Mouse (Mus musculus) megakaryocyte, embryonic 14.5 days (primary cell): ENCODE measurements around the gene Esrra. TPM values are rescaled to one million over a fixed set of nuclear protein-coding genes. Genes with fewer than 3 reads are reported as not detected.

Experiments used
- H3K27me3 ChIP-seq: replicated peaks from 2 replicates; pipeline ENCODE3; 2012; ENCODE audit warnings: inconsistent platforms
- H3K36me3 ChIP-seq: replicated peaks from 2 replicates; pipeline ENCODE3; 2012; ENCODE audit warnings: low read length, inconsistent platforms, mixed read lengths
- H3K4me1 ChIP-seq: 2 replicates; pipeline ENCODE4 v1.6.1; 2012; ENCODE audit warnings: inconsistent platforms
- H3K4me3 ChIP-seq: replicated peaks from 2 replicates; pipeline ENCODE3; 2012; ENCODE audit warnings: moderate library complexity, mild to moderate bottlenecking, inconsistent platforms
- H3K9me3 ChIP-seq: 2 replicates; pipeline ENCODE4 v1.6.1; 2012; ENCODE audit warnings: inconsistent platforms
- FLI1 ChIP-seq: IDR thresholded peaks from 2 replicates; pipeline ENCODE4 v1.6.1; 2012; ENCODE audit warnings: low read length, inconsistent platforms, mixed read lengths
- GATA1 ChIP-seq: IDR thresholded peaks from 3 replicates; pipeline ENCODE4 v1.6.1; 2012; ENCODE audit warnings: mixed read lengths, low read length, inconsistent platforms, borderline replicate concordance
- polyA plus RNA-seq: library from polyadenylated mRNA; stranded (reverse); fragments of >175 nt; gene quantifications from 2 replicates; pipeline ENCODE4 v1.2.3, GENCODE M21; 2012; ENCODE audit warnings: low replicate concordance; ENCODE audit not compliant: insufficient read depth

The Esrra gene
- polyA plus RNA-seq = 56.1 and 76.3 TPM in 2 replicates

DNA sequence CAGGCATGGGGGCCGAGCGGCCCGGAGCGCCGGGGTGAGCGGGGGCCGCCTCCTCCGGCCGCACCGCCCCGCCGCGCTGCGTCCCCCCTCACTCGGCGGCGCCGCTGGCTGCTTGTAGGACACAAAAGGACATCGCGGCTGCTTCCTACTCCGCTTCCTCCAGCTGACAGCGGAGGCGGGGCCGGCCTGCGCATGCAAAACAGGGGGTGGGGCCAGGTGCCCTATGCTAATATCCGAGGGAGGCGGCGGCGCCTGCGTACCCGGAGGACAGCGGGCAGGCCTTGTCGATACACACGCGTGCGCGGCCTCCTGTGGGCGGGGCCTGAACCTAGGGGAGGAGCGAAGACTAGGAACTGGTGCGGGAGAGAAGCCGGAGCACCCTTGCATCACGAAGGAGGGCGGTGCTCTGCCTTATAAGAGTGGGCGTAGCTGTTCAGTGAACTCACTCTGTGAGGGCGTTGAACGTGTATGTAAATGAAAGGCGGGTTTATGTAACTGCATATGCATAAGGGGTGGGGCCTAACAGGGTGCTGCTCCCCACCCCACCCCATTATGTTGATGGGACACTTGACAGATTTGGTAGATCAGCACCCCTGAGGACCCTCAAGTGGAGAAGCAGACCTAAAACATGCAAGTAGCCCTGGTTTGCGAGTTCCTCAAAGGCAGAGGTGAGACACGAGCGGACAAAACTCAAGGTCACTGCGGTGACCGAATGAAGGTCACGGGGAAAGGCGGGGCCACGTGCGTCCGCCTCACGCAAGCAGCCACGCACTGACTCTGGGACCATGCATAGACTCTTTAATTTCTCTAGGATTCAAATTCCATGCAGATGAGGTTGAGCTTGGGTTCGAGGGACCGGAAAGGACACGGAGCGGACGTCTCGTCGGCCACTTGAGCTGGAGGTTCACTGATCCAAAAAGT is at the start of gene Esrra:
Gene Esrra, minus strand, starts transcription at position 167 of the 921 bp plus-strand sequence.
- Histone ChIP-seq H3K36me3 (peaks cover 31% of the 10 kb centered on the region), H3K4me3 (peak within 1 kb of the TSS; percentile 96), H3K4me1 (peaks cover 85% of the 10 kb centered on the region), H3K27me3 (peaks cover 24% of the 10 kb centered on the region), H3K9me3 (peaks cover 7% of the 10 kb centered on the region)
- no peak for TF ChIP-seq GATA1
- TF ChIP-seq FLI1 = no peak

DNA sequence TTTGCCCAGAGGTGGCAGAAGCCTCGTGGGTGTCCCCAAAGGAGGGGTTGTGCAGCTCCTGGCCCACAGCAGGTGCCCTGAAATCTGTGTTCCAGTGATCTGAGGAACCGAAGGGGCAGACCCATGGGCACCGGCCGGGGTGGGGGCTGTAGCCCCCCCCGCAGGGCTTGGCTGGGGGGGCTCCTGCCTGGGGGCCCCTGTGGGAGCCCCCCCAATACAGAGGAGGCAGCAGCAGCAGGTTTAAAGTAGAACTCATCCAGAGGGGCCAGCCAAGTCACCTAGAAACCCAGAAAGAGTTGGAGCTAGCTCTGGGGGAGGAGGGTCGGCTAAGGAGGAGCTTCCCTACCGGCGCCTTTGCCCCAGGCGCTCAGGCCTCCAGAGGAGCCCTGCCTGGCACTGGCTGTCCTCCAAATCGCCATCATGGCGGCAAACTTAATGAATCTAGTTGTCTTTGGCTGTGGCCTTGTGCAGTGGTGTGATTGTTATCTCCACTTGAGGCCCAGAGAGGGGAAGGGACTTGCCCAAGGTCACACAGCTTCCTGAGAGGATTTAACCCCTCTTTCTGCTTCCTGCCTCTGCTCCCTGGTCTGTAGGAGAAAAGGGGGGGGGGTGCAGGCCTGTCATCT is 49.0 kb upstream of the Esrra start:
- H3K9me3 ChIP-seq = no peaks in the 10 kb centered on the region
- TF ChIP-seq FLI1 (no peak), GATA1 (no peak)
- H3K36me3 ChIP-seq = peaks cover 17% of the 10 kb centered on the region
- no peaks in the 10 kb centered on the region for H3K27me3 ChIP-seq
- peaks cover 75% of the 10 kb centered on the region for H3K4me1 ChIP-seq
- peak overlapping the region; percentile 99 for H3K4me3 ChIP-seq

DNA sequence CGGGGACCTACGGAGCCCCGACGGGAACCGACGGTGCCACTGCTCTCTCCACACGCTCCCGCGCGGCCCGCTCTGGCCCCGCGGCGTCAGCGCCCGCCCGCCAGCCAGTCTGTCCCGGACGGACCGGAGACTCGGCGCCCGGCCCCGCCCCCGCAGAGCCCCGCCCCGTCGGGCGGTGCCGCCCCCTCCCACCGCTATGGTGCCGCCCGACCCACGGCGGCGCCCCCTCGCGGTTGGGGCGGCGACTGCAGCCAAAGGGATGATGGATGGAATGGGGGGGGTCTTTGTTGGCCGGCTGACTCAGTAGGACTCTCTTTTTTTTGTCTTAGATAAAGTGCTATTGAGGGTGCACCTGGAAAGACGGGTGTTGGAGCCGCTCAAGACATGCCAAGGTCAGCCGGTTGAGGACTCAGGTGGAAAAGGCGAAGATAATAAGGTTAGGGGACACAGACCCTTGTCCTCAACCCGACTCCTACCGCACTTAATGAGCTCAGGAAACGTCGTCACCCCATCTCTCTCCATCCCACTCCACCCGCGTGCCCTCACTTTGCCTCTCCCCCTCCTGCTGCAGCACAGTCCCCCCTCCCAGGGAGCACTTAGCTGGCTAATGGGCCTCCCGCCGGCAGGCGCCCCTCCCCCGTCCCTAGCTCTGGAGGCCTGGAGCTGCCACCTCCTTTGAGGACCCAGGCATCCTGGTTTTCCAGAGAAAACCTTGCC is 48.2 kb upstream of the Esrra start:
- peak overlapping the region; percentile 99 for H3K4me3 ChIP-seq
- TF ChIP-seq GATA1 (no peak), FLI1 (no peak)
- no peaks in the 10 kb centered on the region for H3K27me3 ChIP-seq
- no peaks in the 10 kb centered on the region for H3K9me3 ChIP-seq
- H3K36me3 ChIP-seq = peaks cover 25% of the 10 kb centered on the region
- H3K4me1 ChIP-seq = peaks cover 74% of the 10 kb centered on the region

DNA sequence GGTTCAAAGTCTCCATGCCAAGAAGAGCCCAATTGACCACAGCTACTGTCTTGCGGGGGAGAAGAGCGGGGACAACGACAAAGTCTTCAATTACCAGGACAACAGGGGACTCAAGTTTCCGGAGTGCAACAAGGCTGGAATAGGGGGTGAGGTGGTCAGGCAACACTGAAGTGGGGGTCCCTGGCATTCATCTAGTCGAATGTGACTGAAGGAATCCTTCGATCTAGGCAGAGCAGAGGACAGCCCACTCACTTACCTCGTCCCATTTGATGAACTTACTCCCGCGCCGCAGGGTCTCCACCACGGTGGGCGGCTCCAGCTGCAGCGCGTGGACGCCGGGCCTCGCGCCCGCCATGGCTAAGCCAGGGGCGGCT is 47.7 kb upstream of the Esrra start:
- H3K4me3 ChIP-seq = peak overlapping the region; percentile 99
- no peaks in the 10 kb centered on the region for H3K27me3 ChIP-seq
- TF ChIP-seq FLI1 (no peak), GATA1 (no peak)
- H3K4me1 ChIP-seq = peaks cover 76% of the 10 kb centered on the region
- no peaks in the 10 kb centered on the region for H3K9me3 ChIP-seq
- peaks cover 30% of the 10 kb centered on the region for H3K36me3 ChIP-seq

DNA sequence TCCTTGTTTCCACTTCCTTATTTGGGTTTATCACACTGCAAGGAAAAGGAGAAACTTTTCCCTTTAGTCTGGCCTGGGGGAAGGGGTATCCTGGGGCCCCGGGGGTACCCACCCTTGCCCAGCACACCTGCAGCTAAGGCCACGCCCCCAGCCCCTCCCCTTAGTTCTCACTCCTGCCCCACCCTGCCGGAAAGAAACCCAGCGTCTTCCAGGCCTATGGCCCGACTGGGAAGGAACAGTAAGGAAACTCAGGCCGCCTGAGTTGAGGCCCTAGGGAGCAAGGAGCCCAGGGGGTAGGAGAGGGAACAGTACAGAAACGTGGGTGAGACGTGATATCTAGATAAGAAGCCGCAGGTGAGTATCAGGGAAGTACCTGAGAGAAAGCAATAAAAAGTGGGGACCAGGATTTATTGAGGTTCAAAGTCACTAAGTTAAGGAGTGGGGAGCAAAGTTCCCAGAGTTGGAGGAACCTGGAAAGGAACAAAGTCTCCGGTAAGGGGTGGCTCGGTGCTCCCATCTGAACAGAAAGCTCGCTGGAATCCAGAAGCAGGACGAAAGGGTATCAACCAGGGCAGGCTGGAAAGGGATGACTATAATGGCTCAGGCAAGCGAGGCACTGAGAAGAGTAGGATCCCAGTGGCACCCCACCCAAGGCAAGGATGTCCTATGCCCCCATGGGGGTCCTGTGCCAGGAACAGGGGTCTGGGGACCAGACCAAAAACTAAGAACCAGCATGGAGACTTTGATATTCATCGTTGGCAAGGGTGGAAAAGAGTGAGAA is 47.1 kb upstream of the Esrra start:
- Histone ChIP-seq H3K27me3 (no peaks in the 10 kb centered on the region), H3K4me1 (peaks cover 76% of the 10 kb centered on the region), H3K9me3 (no peaks in the 10 kb centered on the region), H3K4me3 (peak overlapping the region; percentile 99), H3K36me3 (peaks cover 36% of the 10 kb centered on the region)
- TF ChIP-seq GATA1 (no peak), FLI1 (no peak)

DNA sequence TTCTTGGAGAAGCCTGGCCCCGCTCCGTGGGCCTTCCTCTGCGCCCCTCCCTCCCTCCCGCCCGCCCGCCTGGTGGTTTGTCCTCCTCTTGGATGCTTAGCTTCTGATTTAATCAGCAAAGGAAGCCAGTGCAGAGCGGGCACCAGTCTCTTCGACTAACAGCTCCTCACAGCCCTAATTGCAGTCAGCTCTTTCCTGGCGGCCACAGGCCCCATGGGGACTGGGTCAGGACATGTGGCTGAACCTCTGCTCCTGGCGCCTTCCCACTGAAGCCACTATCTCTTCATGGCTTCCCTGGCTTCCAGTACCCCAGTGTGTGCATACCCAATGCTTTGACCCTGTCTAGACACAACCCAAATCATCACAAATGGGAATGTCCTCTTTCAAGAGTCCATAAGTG is 34.8 kb upstream of the Esrra start:
- H3K4me1 ChIP-seq = peaks cover 85% of the 10 kb centered on the region
- TF ChIP-seq GATA1 (no peak), FLI1 (no peak)
- no peaks in the 10 kb centered on the region for H3K27me3 ChIP-seq
- H3K4me3 ChIP-seq = no peak overlapping the region
- H3K9me3 ChIP-seq = no peaks in the 10 kb centered on the region
- peaks cover 89% of the 10 kb centered on the region for H3K36me3 ChIP-seq

DNA sequence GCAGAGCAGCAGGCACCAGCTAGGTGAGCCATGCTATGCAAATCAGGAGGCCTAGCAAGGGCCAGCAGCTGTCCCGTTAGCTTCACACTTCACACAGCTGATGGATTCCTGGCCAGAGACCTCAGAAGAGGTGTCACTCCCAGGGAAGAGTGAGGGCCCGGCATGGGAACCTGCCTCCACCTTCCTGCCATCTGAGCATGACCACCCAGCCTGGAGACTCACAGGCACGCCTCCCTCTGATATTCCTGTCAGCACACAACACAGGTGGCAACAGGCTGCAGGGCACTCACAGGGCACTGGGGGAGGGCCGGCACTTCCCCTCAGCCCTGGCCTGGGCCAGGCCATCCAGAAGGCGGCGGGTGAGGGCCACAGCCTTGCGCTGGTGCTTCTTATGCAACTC is 33.8 kb upstream of the Esrra start:
- H3K36me3 ChIP-seq = peaks cover 80% of the 10 kb centered on the region
- H3K4me1 ChIP-seq = peaks cover 90% of the 10 kb centered on the region
- TF ChIP-seq GATA1 (no peak), FLI1 (no peak)
- no peaks in the 10 kb centered on the region for H3K27me3 ChIP-seq
- H3K9me3 ChIP-seq = no peaks in the 10 kb centered on the region
- no peak overlapping the region for H3K4me3 ChIP-seq

DNA sequence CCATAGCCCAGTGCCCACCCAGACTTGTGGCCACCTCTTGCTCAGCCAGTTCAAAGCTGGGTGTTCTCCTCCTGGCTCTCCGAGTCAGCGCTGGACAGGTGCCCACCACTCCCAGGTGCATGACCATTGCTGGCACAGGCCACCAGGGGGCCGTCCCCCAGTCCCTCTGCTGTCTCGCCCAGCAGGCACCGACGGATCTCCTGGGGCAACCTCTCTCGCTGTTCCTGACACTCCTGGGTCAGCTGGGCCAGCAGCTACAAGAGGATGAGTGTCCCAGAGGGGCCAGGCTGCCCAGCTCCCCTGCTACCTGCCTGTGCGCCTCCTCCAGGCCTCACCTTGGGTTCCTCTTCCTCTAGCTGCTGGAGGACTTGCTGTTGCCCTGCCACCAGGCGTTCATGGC is 32.4 kb upstream of the Esrra start:
- H3K4me3 ChIP-seq = no peak overlapping the region
- TF ChIP-seq FLI1 (no peak), GATA1 (no peak)
- no peaks in the 10 kb centered on the region for H3K27me3 ChIP-seq
- no peaks in the 10 kb centered on the region for H3K9me3 ChIP-seq
- H3K36me3 ChIP-seq = peaks cover 77% of the 10 kb centered on the region
- H3K4me1 ChIP-seq = peaks cover 92% of the 10 kb centered on the region

DNA sequence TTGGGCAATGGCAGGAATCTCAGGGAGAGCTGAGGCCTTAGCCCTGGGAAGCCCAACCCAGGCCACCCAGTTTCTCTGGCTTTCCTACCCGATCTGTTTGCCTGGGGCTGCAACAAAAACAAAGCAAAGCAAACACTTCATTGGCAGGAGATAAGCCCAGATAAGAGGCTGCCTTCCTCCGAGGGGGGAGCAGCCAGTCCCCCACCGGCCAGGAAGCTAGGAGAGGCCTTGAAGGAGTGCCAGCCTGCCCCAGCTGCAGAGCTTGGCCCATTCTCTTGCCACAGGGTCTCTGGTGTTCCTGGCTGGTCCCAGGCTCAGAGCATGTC is 31.1 kb upstream of the Esrra start:
- Histone ChIP-seq H3K9me3 (no peaks in the 10 kb centered on the region), H3K36me3 (peaks cover 77% of the 10 kb centered on the region), H3K4me1 (peaks cover 92% of the 10 kb centered on the region), H3K27me3 (no peaks in the 10 kb centered on the region), H3K4me3 (peak overlapping the region; percentile 95)
- TF ChIP-seq GATA1 (no peak), FLI1 (no peak)
